Mouse (Mus musculus): ENCODE data around the gene Chrdl1.

- no peak for TF ChIP-seq CTCF (IDR thresholded peaks at IDR 0.05; ENCODE audit: borderline replicate concordance, insufficient read depth, low read length)
- TF ChIP-seq POLR2A (IDR thresholded peaks at IDR 0.05; ENCODE audit: low read depth, low read length) = no peak
Observed at GRCm38 (mm10) chrX:143366256-143366959, 27.7 kb downstream of the Chrdl1 start.

Measured in embryonic fibroblast, embryonic 13.5 days (primary cell).